Mouse (Mus musculus): ENCODE results near the gene Rb1. TPM values are rescaled to one million over a fixed set of nuclear protein-coding genes. Genes with fewer than 3 reads are reported as not detected.

Gene Rb1
- total and polyA plus RNA-seq, 3 experiments = 6.3 to 13.2 TPM; not detected in 1

- H3K27ac ChIP-seq (ENCODE audit: control insufficient read depth, low read depth, low read length) = no peak overlapping the region
- no peak for TF ChIP-seq POLR2A (IDR thresholded peaks at IDR 0.05; ENCODE audit: control insufficient read depth in 1 of 2, insufficient read depth in 1 of 2, low read depth in 1 of 2, low read length in 2 of 2, poor library complexity in 1 of 2)
- TF ChIP-seq GABPA (IDR thresholded peaks at IDR 0.05; ENCODE audit: low read depth, low read length) = no peak
- no peak for TF ChIP-seq USF1 (IDR thresholded peaks at IDR 0.05; ENCODE audit: low read depth, low read length)
- no peak for TF ChIP-seq ETS1 (IDR thresholded peaks at IDR 0.05; ENCODE audit: low read depth, low read length)
- no peak for DNase-seq (ENCODE audit: low read depth, low spot score)
- no peak overlapping the region for H3K4me3 ChIP-seq (ENCODE audit: control insufficient read depth in 1 of 2, insufficient read depth in 1 of 2, low read depth in 2 of 2, low read length in 2 of 2)
- peaks cover 0 to 2% of the 10 kb centered on the region in 2 experiments; a peak in 1 of 4 replicates for H3K36me3 ChIP-seq (ENCODE audit: control insufficient read depth in 1 of 2, insufficient read depth in 2 of 2, low read length in 2 of 2)
- H3K9me3 ChIP-seq (replicated peaks; ENCODE audit: insufficient read depth, low read length) = no peaks in the 10 kb centered on the region
- H3K27me3 ChIP-seq (ENCODE audit: control insufficient read depth in 1 of 2, insufficient read depth in 2 of 2, low read length in 2 of 2) = no peaks in the 10 kb centered on the region
- no peaks in the 10 kb centered on the region for H3K4me1 ChIP-seq (ENCODE audit: control insufficient read depth in 1 of 2, insufficient read depth in 2 of 2, low read length in 2 of 2)
- no peaks in the 10 kb centered on the region for H3K79me2 ChIP-seq (ENCODE audit: control insufficient read depth, insufficient read depth, low read length, poor library complexity)
- no peak overlapping the region for H3K9ac ChIP-seq (ENCODE audit: control insufficient read depth, low read depth, low read length, poor library complexity, severe bottlenecking)
Observed at GRCm38 (mm10) chr14:73271807-73272206, 53.8 kb downstream of the Rb1 start.

DNA sequence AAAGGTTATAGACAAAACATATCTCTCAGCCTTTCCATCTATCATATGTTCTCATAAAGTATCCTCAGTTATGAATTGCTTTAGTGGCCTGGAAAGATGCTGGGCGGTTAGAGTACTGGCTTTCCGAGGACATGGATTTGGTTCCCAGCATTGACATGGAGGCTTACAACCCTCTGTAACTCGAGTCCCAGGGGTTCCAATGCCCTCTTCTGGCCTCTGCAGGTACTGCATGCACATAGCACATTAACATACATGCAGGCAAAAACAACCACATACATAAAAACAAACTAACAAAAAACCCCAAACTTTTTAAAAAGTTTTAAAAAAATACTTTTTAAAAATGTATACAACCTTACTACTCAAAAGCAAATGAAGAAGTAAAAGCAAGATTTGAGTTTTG, 59.5 kb downstream of the Rb1 start:
- peak; percentile 60 for DNase-seq (ENCODE audit: low read depth, low spot score)
- no peaks in the 10 kb centered on the region for H3K9me3 ChIP-seq (replicated peaks; ENCODE audit: insufficient read depth, low read length)
- H3K4me1 ChIP-seq (ENCODE audit: control insufficient read depth in 1 of 2, insufficient read depth in 2 of 2, low read length in 2 of 2) = no peaks in the 10 kb centered on the region
- TF ChIP-seq UBTF (IDR thresholded peaks at IDR 0.05; ENCODE audit: borderline replicate concordance, insufficient read depth, low read depth, low read length) (no peak), GABPA (IDR thresholded peaks at IDR 0.05; ENCODE audit: low read depth, low read length) (no peak), RAD21 (IDR thresholded peaks at IDR 0.05; ENCODE audit: low read depth, low read length) (peak; percentile 44), ZC3H11A (IDR thresholded peaks at IDR 0.05; ENCODE audit: low read depth, low read length) (0 out of 2 replicates have a peak, but pooled peaks have one; percentile 9), SMC3 (IDR thresholded peaks at IDR 0.05; ENCODE audit: low read depth, low read length) (peak; percentile 58), MXI1 (IDR thresholded peaks at IDR 0.05; ENCODE audit: low read depth, low read length) (no peak), ZMIZ1 (IDR thresholded peaks at IDR 0.05; ENCODE audit: low read depth, low read length) (no peak), ELF1 (IDR thresholded peaks at IDR 0.05; ENCODE audit: low read depth, low read length) (no peak), CTCF (IDR thresholded peaks at IDR 0.05 in 2 of 3, conservative IDR thresholded peaks at IDR 0.05 in 1 of 3; ENCODE audit: control insufficient read depth in 1 of 3, insufficient read depth in 1 of 3, low read depth in 2 of 3, low read length in 3 of 3, poor library complexity in 1 of 3, severe bottlenecking in 1 of 3) (peak; percentile 43 to 57 (median 50)), MEF2A (IDR thresholded peaks at IDR 0.05; ENCODE audit: extremely low read depth, insufficient replicate concordance, low read depth, low read length, poor library complexity, severe bottlenecking) (no peak), ETS1 (IDR thresholded peaks at IDR 0.05; ENCODE audit: low read depth, low read length) (no peak), BHLHE40 (IDR thresholded peaks at IDR 0.05; ENCODE audit: borderline replicate concordance, low read depth, low read length) (no peak), MAZ (IDR thresholded peaks at IDR 0.05; ENCODE audit: low read depth, low read length) (no peak), RCOR1 (IDR thresholded peaks at IDR 0.05; ENCODE audit: low read depth, low read length) (no peak), POLR2AphosphoS5 (IDR thresholded peaks at IDR 0.05; ENCODE audit: borderline replicate concordance, low read depth, low read length) (no peak), EP300 (IDR thresholded peaks at IDR 0.05; ENCODE audit: low read depth in 1 of 2, low read length in 2 of 2) (no peak), SIN3A (IDR thresholded peaks at IDR 0.05; ENCODE audit: low read length) (no peak), HCFC1 (IDR thresholded peaks at IDR 0.05; ENCODE audit: low read depth, low read length) (no peak)
- no peak overlapping the region for H3K4me3 ChIP-seq (ENCODE audit: control insufficient read depth in 1 of 2, insufficient read depth in 1 of 2, low read depth in 2 of 2, low read length in 2 of 2)
- H3K27me3 ChIP-seq (ENCODE audit: control insufficient read depth in 1 of 2, insufficient read depth in 2 of 2, low read length in 2 of 2) = no peaks in the 10 kb centered on the region
- no peak overlapping the region for H3K27ac ChIP-seq (ENCODE audit: control insufficient read depth, low read depth, low read length)
- peaks cover 0 to 2% of the 10 kb centered on the region in 2 experiments; a peak in 1 of 4 replicates for H3K36me3 ChIP-seq (ENCODE audit: control insufficient read depth in 1 of 2, insufficient read depth in 2 of 2, low read length in 2 of 2)
- no peaks in the 10 kb centered on the region for H3K79me2 ChIP-seq (ENCODE audit: control insufficient read depth, insufficient read depth, low read length, poor library complexity)
- no peak overlapping the region for H3K9ac ChIP-seq (ENCODE audit: control insufficient read depth, low read depth, low read length, poor library complexity, severe bottlenecking)

Data from MEL (cell line).